Mouse (Mus musculus) midbrain, embryonic 13.5 days (tissue): Measurements from ENCODE around the gene S1pr1. TPM values are rescaled to one million over a fixed set of nuclear protein-coding genes. Genes with fewer than 3 reads are reported as not detected.

Source experiments
- ATAC-seq: fragments of 200-750 bp; cut with Nextera tagmentation; 2 replicates; pipeline ENCODE4 v1.8.0; 2017; ENCODE audit warnings: mild to moderate bottlenecking, moderate TSS enrichment, moderate library complexity
- H3K27ac ChIP-seq: fragments of 300-500 bp; sonication (generic); 2 replicates; pipeline ENCODE4 v1.5.1; 2015; ENCODE audit warnings: inconsistent platforms, mild to moderate bottlenecking, moderate library complexity
- H3K27me3 ChIP-seq: fragments of 300-500 bp; sonication (generic); 2 replicates; pipeline ENCODE4 v1.6.1; 2015; ENCODE audit warnings: mild to moderate bottlenecking, inconsistent platforms
- H3K36me3 ChIP-seq: fragments of 300-500 bp; sonication (generic); 2 replicates; pipeline ENCODE4 v1.6.1; 2015; ENCODE audit warnings: mild to moderate bottlenecking, inconsistent platforms
- H3K4me1 ChIP-seq: fragments of 300-500 bp; sonication (generic); replicated peaks from 2 replicates; pipeline ENCODE4 v1.6.1; 2015; ENCODE audit warnings: inconsistent platforms
- H3K4me2 ChIP-seq: fragments of 300-500 bp; sonication (generic); replicated peaks from 2 replicates; pipeline ENCODE4 v1.6.1; 2015; ENCODE audit warnings: moderate library complexity, mild to moderate bottlenecking, inconsistent platforms
- H3K4me3 ChIP-seq: fragments of 300-500 bp; sonication (generic); replicated peaks from 2 replicates; pipeline ENCODE4 v1.5.1; 2015; ENCODE audit warnings: mild to moderate bottlenecking, inconsistent platforms
- H3K9ac ChIP-seq: fragments of 300-500 bp; sonication (generic); replicated peaks from 2 replicates; pipeline ENCODE4 v1.6.1; 2015; ENCODE audit warnings: mild to moderate bottlenecking, inconsistent platforms
- H3K9me3 ChIP-seq: fragments of 300-500 bp; sonication (generic); 2 replicates; pipeline ENCODE4 v1.6.1; 2016; ENCODE audit warnings: mild to moderate bottlenecking, inconsistent platforms
- WGBS: fragments of 180-500 bp; shearing (Covaris S2); methylation state at CpG from one replicate; pipeline ENCODE4 v1.1.7; 2015; 5-methylcytosine and 5-hydroxymethylcytosine counted together
- polyA plus RNA-seq: library from polyadenylated mRNA; unstranded; fragments of >200 nt; fragmentation: Nextera tagmentation; extraction: Ambion mirVana; gene quantifications from 2 replicates; pipeline ENCODE4 v1.2.1, GENCODE M21; 2015

S1pr1 gene
- polyA plus RNA-seq, 1 experiment from 2014 or later, result 30.5 TPM

DNA sequence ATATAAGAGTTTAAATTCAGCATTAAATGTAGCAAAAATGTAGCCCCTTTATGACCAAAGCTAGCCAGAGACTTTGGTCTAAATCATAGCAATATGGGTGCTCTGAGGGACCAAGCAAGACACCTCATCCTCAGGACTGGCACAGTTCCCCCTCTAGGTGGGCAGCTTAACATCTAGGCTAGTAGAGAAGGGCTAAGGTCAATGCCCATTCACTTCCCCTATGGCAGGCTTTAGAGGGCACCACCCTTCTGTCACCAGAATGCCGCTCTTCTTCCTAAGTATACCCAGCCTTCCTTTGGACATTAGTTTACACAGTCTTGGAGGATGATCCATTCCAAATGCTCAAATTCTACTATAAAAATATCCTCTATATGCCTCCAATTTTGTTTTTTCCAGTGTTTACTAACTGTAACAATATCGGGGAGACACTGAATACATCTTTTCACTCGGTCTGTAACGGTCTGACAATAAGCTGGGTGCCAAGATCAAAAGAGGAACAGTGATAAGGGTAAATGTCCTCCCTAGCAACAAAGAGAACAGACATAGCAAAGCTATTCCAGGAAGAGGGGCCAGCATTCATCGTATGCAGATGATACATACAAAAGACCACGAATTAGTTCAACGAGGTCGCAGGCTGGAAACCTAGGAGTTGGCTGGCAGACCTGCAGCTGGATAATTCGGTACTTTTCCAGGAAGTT is 41.8 kb downstream of the S1pr1 start:
- no peak overlapping the region for H3K27ac ChIP-seq
- H3K36me3 ChIP-seq, result no peaks in the 10 kb centered on the region
- 0 out of 2 replicates have a peak, but pooled peaks cover 3% of the 10 kb centered on the region for H3K4me1 ChIP-seq
- no peak overlapping the region for H3K9ac ChIP-seq
- no peaks in the 10 kb centered on the region for H3K27me3 ChIP-seq
- ATAC-seq, result no peak
- WGBS, result 70% methylated on average over 9 of the region's 9 CpGs
- H3K9me3 ChIP-seq, result no peaks in the 10 kb centered on the region
- H3K4me3 ChIP-seq, result no peak overlapping the region
- no peak overlapping the region for H3K4me2 ChIP-seq

DNA sequence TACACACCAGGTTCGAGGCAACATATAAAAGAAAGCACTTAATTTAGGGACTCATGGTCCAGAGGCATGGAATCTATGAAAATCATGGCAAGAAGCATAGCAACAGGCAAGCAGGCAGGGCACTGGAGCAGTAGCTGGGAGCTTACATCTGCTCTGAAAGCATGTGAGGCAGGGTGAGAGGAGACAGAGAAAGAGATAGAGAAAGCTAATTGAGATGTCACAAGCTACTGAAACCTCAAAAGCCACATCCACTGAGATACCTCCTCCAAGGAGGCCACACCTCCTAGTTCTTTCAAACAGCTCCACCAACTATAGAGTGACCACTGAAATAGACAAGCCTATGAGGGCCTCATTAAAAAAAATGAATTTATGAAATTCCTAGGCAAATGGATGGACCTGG is 45.6 kb downstream of the S1pr1 start:
- WGBS, result 78% methylated on average over 1 of the region's 1 CpGs
- Histone ChIP-seq H3K4me3 (no peak overlapping the region), H3K9ac (no peak overlapping the region), H3K36me3 (no peaks in the 10 kb centered on the region), H3K27ac (no peak overlapping the region), H3K27me3 (no peaks in the 10 kb centered on the region), H3K4me1 (0 out of 2 replicates have a peak, but pooled peaks cover 3% of the 10 kb centered on the region), H3K9me3 (no peaks in the 10 kb centered on the region), H3K4me2 (no peak overlapping the region)
- ATAC-seq, result no peak

DNA sequence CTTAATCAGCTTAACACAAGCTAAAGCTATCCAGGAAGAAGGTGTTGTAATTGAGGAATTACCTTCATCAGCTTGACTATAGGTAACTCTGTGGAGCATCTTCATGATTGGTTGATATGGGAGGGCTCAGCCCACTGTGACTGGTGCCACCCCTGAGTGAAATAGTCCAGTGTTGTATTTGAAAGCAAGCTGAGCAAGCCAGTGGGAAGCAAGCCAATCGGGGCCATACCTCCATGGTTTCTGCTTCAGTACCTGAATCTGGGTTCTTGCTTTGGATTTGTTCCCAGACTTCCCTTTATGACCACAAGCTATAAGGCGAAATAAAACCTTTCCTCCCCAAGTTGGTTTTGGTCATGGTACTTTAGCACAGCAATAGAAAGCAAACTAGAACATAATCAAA is 47.7 kb downstream of the S1pr1 start:
- no peak for ATAC-seq
- H3K27ac ChIP-seq, result no peak overlapping the region
- H3K27me3 ChIP-seq, result no peaks in the 10 kb centered on the region
- H3K9me3 ChIP-seq, result no peaks in the 10 kb centered on the region
- 0 out of 2 replicates have a peak, but pooled peaks cover under 1% of the 10 kb centered on the region for H3K4me1 ChIP-seq
- no peak overlapping the region for H3K9ac ChIP-seq
- H3K4me2 ChIP-seq, result no peak overlapping the region
- H3K36me3 ChIP-seq, result no peaks in the 10 kb centered on the region
- WGBS, result 91% methylated on average over 2 of the region's 2 CpGs
- H3K4me3 ChIP-seq, result no peak overlapping the region

DNA sequence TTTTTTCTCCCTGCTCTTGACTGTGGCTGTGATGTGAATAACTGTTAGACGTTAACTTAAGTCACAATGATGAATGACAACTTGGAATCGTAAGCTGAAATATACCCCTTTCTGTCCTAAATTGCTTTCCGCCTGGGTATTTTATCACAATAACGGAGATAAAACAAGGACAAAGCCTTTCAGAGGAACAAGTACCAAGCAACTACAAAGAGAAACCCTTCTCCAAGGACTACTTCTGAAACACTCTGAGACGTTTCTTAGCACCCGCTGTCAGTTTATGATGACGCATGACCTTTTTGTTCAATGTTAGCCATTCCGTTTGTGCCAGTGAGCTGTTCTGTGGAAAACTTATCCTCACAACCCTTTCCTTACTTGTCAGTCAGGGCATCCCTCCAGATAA is 48.3 kb downstream of the S1pr1 start:
- Histone ChIP-seq H3K27ac (no peak overlapping the region), H3K9ac (no peak overlapping the region), H3K4me2 (no peak overlapping the region), H3K9me3 (no peaks in the 10 kb centered on the region), H3K4me1 (0 out of 2 replicates have a peak, but pooled peaks cover 2% of the 10 kb centered on the region), H3K36me3 (no peaks in the 10 kb centered on the region), H3K4me3 (no peak overlapping the region), H3K27me3 (no peaks in the 10 kb centered on the region)
- ATAC-seq, result no peak
- 59% methylated on average over 8 of the region's 8 CpGs for WGBS

DNA sequence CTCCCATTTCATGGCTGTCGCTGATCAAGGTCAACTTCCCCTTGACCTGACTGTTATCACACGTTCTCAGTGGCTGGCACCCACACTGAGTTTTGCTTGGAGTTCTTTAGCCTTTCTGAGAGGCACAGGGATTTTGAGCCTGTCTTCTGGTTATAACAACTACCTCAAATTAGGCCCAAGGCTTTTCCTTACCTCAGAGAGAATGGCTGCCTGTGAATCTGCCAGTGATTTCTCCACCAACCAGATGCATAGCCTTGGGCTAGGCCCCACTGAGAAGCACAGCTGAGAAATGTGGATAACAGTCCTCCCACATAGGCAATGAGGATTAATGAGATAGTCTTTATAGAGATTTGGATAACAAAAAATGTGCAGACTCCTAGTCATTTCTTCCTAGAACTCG is 50.4 kb downstream of the S1pr1 start:
- H3K4me2 ChIP-seq, result no peak overlapping the region
- H3K9me3 ChIP-seq, result no peaks in the 10 kb centered on the region
- H3K9ac ChIP-seq, result no peak overlapping the region
- H3K4me1 ChIP-seq, result 0 out of 2 replicates have a peak, but pooled peaks cover 2% of the 10 kb centered on the region
- no peaks in the 10 kb centered on the region for H3K36me3 ChIP-seq
- WGBS, result 46% methylated on average over 3 of the region's 3 CpGs
- H3K27me3 ChIP-seq, result no peaks in the 10 kb centered on the region
- H3K27ac ChIP-seq, result no peak overlapping the region
- H3K4me3 ChIP-seq, result no peak overlapping the region
- peak; percentile 59; the same call in 1 of the 2 replicates for ATAC-seq

DNA sequence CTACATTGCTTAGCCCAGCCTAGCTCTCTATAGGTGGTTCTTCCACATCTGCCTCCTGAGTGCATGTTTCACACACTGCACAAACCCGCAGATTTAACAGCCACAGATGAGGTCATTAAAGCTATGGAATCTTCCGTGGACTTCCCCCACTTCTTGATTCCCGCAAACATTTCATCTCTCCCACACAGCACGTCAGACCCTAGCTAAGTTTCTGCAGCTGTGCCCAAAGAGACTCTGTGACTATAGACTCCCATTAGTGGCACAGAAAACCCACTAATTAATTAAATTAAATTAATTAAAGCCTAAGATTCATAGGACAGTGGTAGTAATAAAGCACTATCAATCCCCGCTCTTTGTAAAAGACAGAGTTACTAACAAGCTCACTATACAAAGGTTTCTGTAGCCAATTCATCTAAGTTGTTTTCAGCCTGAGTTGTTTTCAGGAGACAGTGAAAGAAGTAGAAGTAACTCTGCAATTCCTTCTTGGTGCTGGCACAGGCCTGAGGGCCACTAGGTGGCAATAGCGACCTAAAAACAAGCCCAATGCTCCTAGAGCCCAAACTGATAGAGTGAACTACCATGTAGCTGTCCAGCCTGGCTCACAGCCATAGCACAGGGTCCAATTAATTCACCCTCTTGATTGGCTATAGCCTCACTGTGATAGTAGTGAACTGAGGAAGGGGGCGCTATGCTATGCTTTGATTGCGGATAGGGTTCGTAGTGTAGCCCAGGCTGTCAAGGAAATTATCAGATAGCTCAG is 54.0 kb downstream of the S1pr1 start:
- Histone ChIP-seq H3K4me2 (no peak overlapping the region), H3K9me3 (no peaks in the 10 kb centered on the region), H3K4me3 (no peak overlapping the region), H3K27ac (no peak overlapping the region), H3K9ac (no peak overlapping the region), H3K36me3 (no peaks in the 10 kb centered on the region), H3K4me1 (0 out of 2 replicates have a peak, but pooled peaks cover 2% of the 10 kb centered on the region), H3K27me3 (no peaks in the 10 kb centered on the region)
- WGBS, result 54% methylated on average over 9 of the region's 9 CpGs
- ATAC-seq, result peak; percentile 87

Other genes starting within 250 kb of the S1pr1 start
- gene Dph5, start 172.8 kb upstream of the S1pr1 start, polyA plus RNA-seq, result 26.2 and 28.5 TPM in 2 replicates